Mouse (Mus musculus) CH12.LX (cell line): ENCODE results near the gene Syne4. TPM values are rescaled to one million over a fixed set of nuclear protein-coding genes. Genes with fewer than 3 reads are reported as not detected.

Experiments
- DNase-seq: peaks from one replicate; pipeline ENCODE4 v3.0.0-alpha.2; 2013; ENCODE audit errors: extremely low read depth
- H3K27ac ChIP-seq: 2 replicates; pipeline ENCODE4 v1.5.1; 2012; ENCODE audit warnings: low read depth, mild to moderate bottlenecking, control low read depth, moderate library complexity; ENCODE audit not compliant: insufficient read depth
- H3K27me3 ChIP-seq: replicated peaks from 2 replicates; pipeline ENCODE3; 2012; ENCODE audit warnings: inconsistent platforms
- H3K36me3 ChIP-seq, 2 experiments: replicated peaks in 1 of 2; 2 replicates each; pipeline versions ENCODE3 to v1.6.1; 2012; ENCODE audit warnings: inconsistent platforms in 1 of 2, low read length in 1 of 2, mild to moderate bottlenecking in 1 of 2, mixed read lengths in 1 of 2, moderate library complexity in 1 of 2; ENCODE audit not compliant: control insufficient read depth in 1 of 2, insufficient read depth in 1 of 2
- H3K4me1 ChIP-seq, 2 experiments: 2 replicates each; pipeline ENCODE4 v1.6.1; 2012; ENCODE audit warnings: inconsistent platforms in 1 of 2, moderate library complexity in 1 of 2; ENCODE audit not compliant: insufficient read depth in 2 of 2, control insufficient read depth in 1 of 2
- H3K4me2 ChIP-seq: 2 replicates; pipeline ENCODE4 v1.6.1; 2012; ENCODE audit warnings: low read depth, mild to moderate bottlenecking, control low read depth; ENCODE audit not compliant: poor library complexity, insufficient read depth, severe bottlenecking
- H3K4me3 ChIP-seq, 3 experiments: fragments of 150-350 bp in 1 of 3; sonication (generic) in 1 of 3; replicated peaks in 1 of 3; 2 replicates each; pipeline versions ENCODE3 to v1.5.1; 2011 to 2012; ENCODE audit warnings: low read depth in 2 of 3, low read length in 2 of 3, mild to moderate bottlenecking in 2 of 3, moderate library complexity in 2 of 3, control low read depth in 1 of 3, improper control_type of control experiment in 1 of 3, inconsistent platforms in 1 of 3, mixed read lengths in 1 of 3; ENCODE audit not compliant: poor library complexity in 1 of 3
- H3K79me2 ChIP-seq: replicated peaks from 2 replicates; pipeline ENCODE4 v1.6.1; 2012; ENCODE audit warnings: mild to moderate bottlenecking, moderate library complexity; ENCODE audit not compliant: control insufficient read depth, poor library complexity, insufficient read depth, severe bottlenecking; ENCODE audit errors: extremely low read depth
- H3K9ac ChIP-seq: 2 replicates; pipeline ENCODE4 v1.6.1; 2012; ENCODE audit warnings: low read depth, mild to moderate bottlenecking, control low read depth, moderate library complexity; ENCODE audit not compliant: insufficient read depth
- H3K9me3 ChIP-seq: replicated peaks from 2 replicates; pipeline ENCODE3; 2012; ENCODE audit warnings: low read length, inconsistent platforms, mixed read lengths
- BHLHE40 ChIP-seq: IDR thresholded peaks from 2 replicates; pipeline ENCODE4 v1.6.1; 2011; ENCODE audit warnings: mild to moderate bottlenecking, low read depth, low read length, improper control_type of control experiment
- CHD1 ChIP-seq: IDR thresholded peaks from 2 replicates; pipeline ENCODE4 v1.6.1; 2012; ENCODE audit warnings: low read depth, low read length, improper control_type of control experiment, inconsistent platforms
- CHD2 ChIP-seq: IDR thresholded peaks from 2 replicates; pipeline ENCODE4 v1.6.1; 2011; ENCODE audit warnings: low read length, improper control_type of control experiment
- CTCF ChIP-seq, 2 experiments: IDR thresholded peaks in 1 of 2; conservative IDR thresholded peaks in 1 of 2; 2 replicates each; pipeline ENCODE4 v1.5.1; 2011 to 2012; ENCODE audit warnings: low read depth in 2 of 2, low read length in 2 of 2, improper control_type of control experiment in 1 of 2, inconsistent platforms in 1 of 2, mild to moderate bottlenecking in 1 of 2, moderate library complexity in 1 of 2
- ELF1 ChIP-seq: IDR thresholded peaks from 2 replicates; pipeline ENCODE4 v1.6.1; 2014; ENCODE audit warnings: low read depth, mild to moderate bottlenecking, inconsistent platforms, low read length, improper control_type of control experiment
- EP300 ChIP-seq: IDR thresholded peaks from 2 replicates; pipeline ENCODE4 v1.6.1; 2011; ENCODE audit warnings: low read length, improper control_type of control experiment
- GABPA ChIP-seq: IDR thresholded peaks from 2 replicates; pipeline ENCODE4 v1.6.1; 2012; ENCODE audit warnings: low read depth, low read length, improper control_type of control experiment, inconsistent platforms; ENCODE audit not compliant: insufficient replicate concordance
- MAFK ChIP-seq: IDR thresholded peaks from 2 replicates; pipeline ENCODE4 v1.6.1; 2011; ENCODE audit warnings: low read length, improper control_type of control experiment; ENCODE audit not compliant: insufficient replicate concordance
- MAZ ChIP-seq: IDR thresholded peaks from 2 replicates; pipeline ENCODE4 v1.6.1; 2012; ENCODE audit warnings: low read depth, mild to moderate bottlenecking, inconsistent platforms, low read length, improper control_type of control experiment, moderate library complexity
- MXI1 ChIP-seq: IDR thresholded peaks from 2 replicates; pipeline ENCODE4 v1.6.1; 2011; ENCODE audit warnings: mild to moderate bottlenecking, low read depth, low read length, improper control_type of control experiment
- MYC ChIP-seq: IDR thresholded peaks from 2 replicates; pipeline ENCODE4 v1.6.1; 2011; ENCODE audit warnings: low read depth, mild to moderate bottlenecking, improper control_type of control experiment, low read length
- NELFE ChIP-seq: IDR thresholded peaks from 2 replicates; pipeline ENCODE4 v1.6.1; 2011; ENCODE audit warnings: low read depth, low read length, improper control_type of control experiment
- NRF1 ChIP-seq: IDR thresholded peaks from 2 replicates; pipeline ENCODE4 v1.6.1; 2014; ENCODE audit warnings: low read depth, mild to moderate bottlenecking, inconsistent platforms, low read length, improper control_type of control experiment, moderate library complexity
- PAX5 ChIP-seq: IDR thresholded peaks from 2 replicates; pipeline ENCODE4 v1.6.1; 2012; ENCODE audit warnings: low read length, inconsistent platforms, mixed read lengths
- POLR2AphosphoS2 ChIP-seq: IDR thresholded peaks from 2 replicates; pipeline ENCODE4 v1.6.1; 2011; ENCODE audit warnings: low read depth, low read length, improper control_type of control experiment
- RCOR1 ChIP-seq: conservative IDR thresholded peaks from 2 replicates; pipeline ENCODE4 v1.6.1; 2012; ENCODE audit warnings: low read depth, mild to moderate bottlenecking, inconsistent platforms, low read length, improper control_type of control experiment
- TBP ChIP-seq: conservative IDR thresholded peaks from 2 replicates; pipeline ENCODE4 v1.6.1; 2011; ENCODE audit warnings: low read depth, low read length, improper control_type of control experiment
- USF1 ChIP-seq: IDR thresholded peaks from 2 replicates; pipeline ENCODE4 v1.6.1; 2014; ENCODE audit warnings: low read depth, mild to moderate bottlenecking, inconsistent platforms, low read length, improper control_type of control experiment
- ZMIZ1 ChIP-seq: IDR thresholded peaks from 2 replicates; pipeline ENCODE4 v1.6.1; 2012; ENCODE audit warnings: low read depth, mild to moderate bottlenecking, inconsistent platforms, low read length, improper control_type of control experiment
- ZNF384 ChIP-seq: IDR thresholded peaks from 2 replicates; pipeline ENCODE4 v1.6.1; 2012; ENCODE audit warnings: low read depth, low read length, improper control_type of control experiment, inconsistent platforms
- dilution Hi-C: fragments of 300-500 bp; cut with MboI; formaldehyde crosslinking; loops from 2 replicates; pipeline ENCODE4 v1.14.3; 2020; ENCODE audit warnings: low sequenced_read_pairs; ENCODE audit not compliant: extremely low pct_unique_long_range_greater_than_20kb, extremely low pct_ligation_motif_present
- in situ Hi-C: fragments of 300-500 bp; cut with MboI; formaldehyde crosslinking; loops from 3 replicates; pipeline ENCODE4 v1.14.3; 2019; ENCODE audit warnings: low sequenced_read_pairs, low pct_ligation_motif_present, low pct_unique_long_range_greater_than_20kb, mixed read lengths
- polyA plus RNA-seq: library from polyadenylated mRNA; unstranded; fragments of >175 nt; gene quantifications from 2 replicates; pipeline ENCODE4 v1.2.1, GENCODE M21; 2012; ENCODE audit warnings: low read depth; ENCODE audit not compliant: insufficient read length
- total RNA-seq, 2 experiments: library from RNA; depleted of rRNA; stranded (reverse); fragments of 300-350 nt in 1 of 2; fragments of >200 nt in 1 of 2; gene quantifications; 2 replicates each; pipeline ENCODE4 v1.2.3; 2012 to 2014

The Syne4 gene
- total and polyA plus RNA-seq, 3 experiments: 0.70 to 3.1 (median 1.9) TPM

GRCm38 (mm10) chr7:30281522-30281921, 33.1 kb upstream of the Syne4 start:
- H3K36me3 ChIP-seq: peaks cover 0 to 8% of the 10 kb centered on the region in 2 experiments
- no peak overlapping the region for H3K27ac ChIP-seq
- dilution Hi-C loops (no loop called here), in situ Hi-C loops (no loop called here)
- no peaks in the 10 kb centered on the region for H3K9me3 ChIP-seq
- H3K27me3 ChIP-seq: peaks cover 9% of the 10 kb centered on the region
- no peak overlapping the region for H3K9ac ChIP-seq
- no peak overlapping the region for H3K4me3 ChIP-seq
- DNase-seq: no peak
- peaks cover 5 to 26% of the 10 kb centered on the region in 2 experiments for H3K4me1 ChIP-seq
- H3K79me2 ChIP-seq: peaks cover 5% of the 10 kb centered on the region; the same call in 1 of the 2 replicates
- TF ChIP-seq ZNF384: no peak
- no peak for TF ChIP-seq CHD2
- no peak for TF ChIP-seq CHD1
- no peak for TF ChIP-seq MYC
- no peak for TF ChIP-seq EP300
- no peak overlapping the region for H3K4me2 ChIP-seq

GRCm38 (mm10) chr7:30282740-30283139, 31.9 kb upstream of the Syne4 start:
- Histone ChIP-seq H3K79me2 (peaks cover 5% of the 10 kb centered on the region; the same call in 1 of the 2 replicates), H3K9me3 (no peaks in the 10 kb centered on the region), H3K4me1 (peaks cover 8 to 26% of the 10 kb centered on the region in 2 experiments), H3K27me3 (peaks cover 18% of the 10 kb centered on the region), H3K4me2 (no peak overlapping the region), H3K36me3 (no peaks in the 10 kb centered on the region)
- DNase-seq: no peak
- TF ChIP-seq USF1 (peak; percentile 32; the same call in 1 of the 2 replicates), PAX5 (no peak), GABPA (no peak)
- TF ChIP-seq, all 38 proteins: peak for 1
- dilution Hi-C loops: no loop called here
- H3K9ac ChIP-seq: no peak overlapping the region
- in situ Hi-C loops: no loop called here
- no peak overlapping the region for H3K4me3 ChIP-seq
- H3K27ac ChIP-seq: no peak overlapping the region

- Histone ChIP-seq H3K9me3 (no peaks in the 10 kb centered on the region), H3K27me3 (peaks cover 59% of the 10 kb centered on the region), H3K79me2 (no peaks in the 10 kb centered on the region), H3K4me1 (peaks cover 7 to 8% of the 10 kb centered on the region in 2 experiments; a peak in 3 of 4 replicates), H3K9ac (no peak overlapping the region), H3K4me2 (no peak overlapping the region), H3K36me3 (no peaks in the 10 kb centered on the region), H3K4me3 (no peak overlapping the region), H3K27ac (no peak overlapping the region)
- in situ Hi-C loops: no loop called here
- dilution Hi-C loops: no loop called here
- TF ChIP-seq CTCF (conservative IDR thresholded peaks at IDR 0.05 in 1 of 2, IDR thresholded peaks at IDR 0.05 in 1 of 2; ENCODE audit: low read depth in 2 of 2, low read length in 2 of 2) (no peak), POLR2AphosphoS2 (no peak), NRF1 (no peak), EP300 (no peak), MAZ (no peak), MXI1 (no peak), NELFE (no peak), MAFK (no peak), CHD1 (no peak), ZMIZ1 (no peak), TBP (no peak), MYC (no peak), RCOR1 (no peak), ELF1 (no peak), GABPA (no peak), BHLHE40 (no peak)
- DNase-seq: no peak
Observed at GRCm38 (mm10) chr7:30286701-30287410, 27.8 kb upstream of the Syne4 start.
